Mouse (Mus musculus) ES-E14 (cell line): Measurements from ENCODE around the gene Grin2b.

Source experiments
- CHD2 ChIP-seq: IDR thresholded peaks from 2 replicates; pipeline ENCODE4 v1.6.1; 2014; ENCODE audit warnings: mild to moderate bottlenecking, low read depth, low read length, inconsistent platforms
- HCFC1 ChIP-seq: IDR thresholded peaks from 2 replicates; pipeline ENCODE4 v1.6.1; 2012; ENCODE audit warnings: low read length, inconsistent platforms, borderline replicate concordance; ENCODE audit not compliant: insufficient read depth
- ZC3H11A ChIP-seq: IDR thresholded peaks from 2 replicates; pipeline ENCODE4 v1.6.1; 2012; ENCODE audit warnings: low read depth, mild to moderate bottlenecking, inconsistent platforms, low read length, borderline replicate concordance

DNA sequence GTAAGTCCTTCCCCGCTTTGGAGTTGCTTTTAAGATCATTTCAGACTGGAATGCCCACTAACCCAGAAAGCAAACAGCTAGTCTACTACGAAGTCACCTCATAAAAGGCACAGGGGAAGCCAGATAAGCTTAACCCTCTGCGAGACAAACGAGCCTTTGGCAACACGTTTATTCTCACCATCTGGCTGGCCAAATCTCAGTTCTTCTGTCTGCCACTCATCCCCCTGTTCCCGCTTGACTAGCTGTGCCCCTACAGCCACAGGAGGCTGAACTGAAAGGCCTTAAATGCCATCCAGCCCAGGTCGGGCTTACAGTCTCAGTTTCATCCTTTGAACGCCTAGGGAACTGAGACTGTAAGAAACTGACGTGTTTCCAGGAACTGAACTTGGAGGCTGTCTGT, 200.8 kb downstream of the Grin2b start:
- TF ChIP-seq HCFC1: no peak
- no peak for TF ChIP-seq ZC3H11A
- no peak for TF ChIP-seq CHD2
